Mouse (Mus musculus) cerebellum, postnatal 36 days (tissue): Measurements from ENCODE around the gene Tymp.
A peak's percentile ranks its signal among the peaks of the same experiment; 100 is the strongest.

Experiments used
- DNase-seq, 2 experiments: peaks; one replicate each; pipeline ENCODE4 v3.0.0; 2021 to 2022; ENCODE audit warnings: mixed read lengths in 2 of 2

Tymp gene

DNA sequence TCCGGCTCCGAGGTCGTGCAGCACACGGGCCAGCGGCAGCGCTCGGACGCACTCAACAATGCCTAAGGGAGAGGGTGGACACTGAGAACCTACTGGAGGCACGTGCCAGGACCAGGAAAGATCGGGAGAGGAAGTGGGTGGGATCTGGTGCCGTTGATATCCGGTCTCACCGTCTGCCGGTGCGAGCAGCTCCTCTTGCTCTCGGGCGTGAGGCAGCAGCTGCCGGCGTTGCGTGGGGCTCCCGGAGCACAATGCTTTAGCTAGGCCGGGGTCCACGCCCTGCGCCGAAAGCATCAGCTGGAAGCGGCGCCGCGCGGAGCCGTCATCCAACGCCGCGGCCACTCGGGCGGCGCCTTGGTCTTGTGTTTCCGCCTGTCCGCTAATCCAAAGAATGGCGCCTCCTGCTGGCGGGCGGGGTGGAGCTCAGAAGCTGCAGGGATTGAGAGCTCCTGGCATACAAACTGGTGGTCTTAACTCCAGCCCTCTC lies 3.0 kb downstream of the Tymp start, which contains the start of gene Sco2:
Gene Sco2, minus strand, starts transcription at position 85 of the 487 bp plus-strand sequence.
- DNase-seq = peak; percentile 96 to 98

DNA sequence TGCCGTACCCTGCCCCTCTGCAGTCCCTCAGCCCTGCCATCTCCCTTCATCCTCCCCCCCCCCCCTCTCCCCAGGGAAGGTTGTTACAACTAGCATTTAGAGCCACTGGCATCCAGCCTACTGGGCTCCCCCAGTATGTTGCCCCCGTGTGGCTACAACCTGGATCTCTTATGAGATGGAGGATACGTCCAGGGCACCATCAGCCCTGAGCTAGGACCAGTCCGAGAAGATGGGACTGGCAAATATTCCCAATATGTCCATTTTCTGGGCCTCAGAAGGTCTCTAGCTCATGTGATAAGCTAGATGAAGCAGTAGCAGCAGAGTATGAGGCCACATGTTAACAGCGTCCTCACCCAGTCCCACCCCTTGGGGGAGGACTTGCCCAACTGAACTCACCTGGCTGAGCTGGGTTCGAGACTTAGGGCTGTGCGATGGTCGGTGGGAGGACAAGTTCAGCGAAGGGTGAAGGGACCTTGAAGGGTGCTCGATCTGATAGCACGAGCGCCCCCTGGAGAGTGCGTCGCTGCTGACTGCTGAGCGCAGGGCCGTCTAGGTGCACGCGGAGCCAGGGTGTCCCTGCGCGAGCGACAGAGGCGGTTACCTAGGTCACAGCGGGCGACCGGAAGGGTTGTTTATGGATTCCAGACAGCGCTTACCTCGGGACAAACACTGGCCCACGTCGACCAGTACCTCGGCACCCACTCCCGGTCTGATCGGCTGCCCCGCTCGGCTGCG lies 3.6 kb downstream of the Tymp start:
- DNase-seq = peak; percentile 79 to 83

DNA sequence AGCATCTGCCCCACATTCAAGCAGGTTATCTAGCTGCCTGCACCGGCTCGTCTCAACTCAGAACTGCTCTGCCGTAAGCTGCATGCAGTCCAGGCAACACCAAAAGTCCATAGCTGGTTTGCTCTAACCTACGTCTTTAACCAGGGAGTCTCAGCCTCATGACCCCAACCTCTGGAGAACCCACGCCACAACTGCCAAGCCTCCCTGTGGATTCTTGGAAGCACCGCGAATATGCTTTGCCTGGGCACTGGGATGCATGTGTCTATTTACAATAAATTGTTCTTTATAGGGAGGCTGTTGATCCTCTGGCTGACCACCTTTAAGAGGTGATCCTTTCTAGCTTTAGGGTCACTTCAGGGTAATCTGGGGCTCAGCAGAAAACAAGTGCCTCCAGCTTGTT lies 4.3 kb downstream of the Tymp start:
- DNase-seq = peak in 1 of 2 experiments; percentile 8

DNA sequence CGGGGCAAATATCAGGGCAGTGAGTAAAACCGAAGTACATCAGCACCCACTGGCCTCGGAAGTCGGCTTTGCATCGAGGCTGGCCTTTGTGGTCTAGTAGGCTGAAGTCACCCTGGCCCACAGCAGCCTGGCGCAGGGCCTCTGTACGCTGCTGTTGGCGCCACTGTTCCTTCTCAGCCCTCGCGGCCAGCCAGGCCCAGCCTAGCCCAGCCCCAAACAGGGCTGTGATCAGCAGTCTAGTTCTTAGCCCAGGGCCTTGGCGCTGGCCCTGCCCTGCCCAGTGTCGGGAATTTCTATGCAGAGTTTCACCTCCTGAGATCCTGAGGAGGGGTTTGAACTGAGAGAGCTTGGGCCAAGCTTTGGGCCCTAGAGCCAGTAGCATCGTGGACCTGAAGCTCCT lies 4.8 kb downstream of the Tymp start:
- DNase-seq = peak in 1 of 2 experiments; percentile 12

DNA sequence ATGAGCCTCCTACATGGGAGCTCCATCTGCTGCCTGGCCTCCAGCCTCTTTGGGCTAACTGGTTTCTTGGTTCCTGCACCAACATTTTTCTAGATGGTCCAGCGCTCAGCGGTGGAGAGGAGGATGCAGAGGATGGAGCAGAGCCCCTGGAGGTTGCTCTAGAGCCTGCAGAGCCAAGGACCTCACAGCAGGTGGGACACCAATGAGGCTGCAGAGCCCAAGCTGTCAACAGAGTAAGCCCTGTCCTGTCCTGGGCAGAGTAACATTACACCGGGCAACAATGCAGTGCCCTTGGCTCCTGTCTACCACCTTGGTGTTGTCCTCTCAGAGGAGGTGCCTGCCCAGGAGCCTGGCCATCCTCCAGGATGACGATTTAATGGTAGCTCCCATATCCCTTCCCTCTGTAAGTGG lies 11.7 kb downstream of the Tymp start:
- peak; percentile 88 to 90 for DNase-seq

DNA sequence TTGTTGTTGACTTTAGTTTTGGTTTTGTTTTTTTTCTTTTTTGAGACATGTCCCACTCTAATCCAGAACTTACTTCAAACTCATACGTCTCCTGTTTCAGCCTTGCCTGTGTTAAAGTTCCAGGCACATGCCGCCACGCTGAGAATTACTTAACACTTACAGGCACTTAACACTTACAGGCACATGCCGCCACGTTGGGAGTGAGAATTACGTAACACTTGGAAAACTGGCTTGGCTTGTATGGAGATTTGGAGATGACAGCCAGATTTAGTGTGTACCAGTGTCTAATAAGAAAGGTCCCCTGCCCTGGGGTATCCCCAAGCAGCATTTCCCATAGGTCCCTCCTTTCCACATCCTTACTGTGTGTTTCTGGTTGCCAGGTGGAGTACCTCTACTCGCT lies 13.8 kb downstream of the Tymp start:
- no peak for DNase-seq

DNA sequence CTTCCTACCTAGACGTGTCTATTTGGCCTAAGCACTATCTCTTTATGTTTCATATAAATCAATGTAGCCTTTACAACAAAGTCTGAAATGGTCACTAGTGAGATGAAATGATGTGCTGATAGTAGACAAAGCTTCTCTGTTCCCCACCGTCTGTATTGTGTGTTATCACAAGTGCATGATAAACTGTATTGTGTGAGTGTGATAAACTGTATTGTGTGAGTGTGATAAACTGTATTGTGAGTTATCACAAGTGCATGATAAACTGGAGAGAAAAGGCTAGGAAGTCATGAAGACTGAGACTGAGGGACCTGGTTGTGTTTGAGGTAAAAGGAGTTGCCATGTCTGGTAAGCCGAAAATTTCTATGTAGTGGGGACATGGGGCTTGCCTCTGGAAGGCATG lies 18.1 kb downstream of the Tymp start:
- no peak for DNase-seq

DNA sequence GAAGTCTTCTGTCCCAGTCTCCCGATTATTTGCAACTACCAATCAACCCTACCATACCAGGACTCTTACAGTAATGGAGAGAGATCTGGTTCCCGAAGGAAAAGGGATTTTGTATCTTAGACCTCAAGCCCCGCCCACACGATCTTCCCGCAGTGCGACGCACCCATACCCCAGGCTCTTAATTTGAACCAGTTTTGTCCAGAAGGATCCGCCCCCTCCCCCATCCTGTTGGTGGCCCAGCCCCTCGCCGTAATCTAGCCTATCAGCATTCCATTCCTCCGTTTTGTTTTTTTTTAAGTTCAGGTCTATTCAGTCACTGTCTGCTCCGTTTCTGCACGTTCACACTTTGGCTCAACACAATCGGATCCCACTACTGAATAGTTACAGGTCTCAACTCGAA lies 20.5 kb downstream of the Tymp start:
- no peak for DNase-seq

DNA sequence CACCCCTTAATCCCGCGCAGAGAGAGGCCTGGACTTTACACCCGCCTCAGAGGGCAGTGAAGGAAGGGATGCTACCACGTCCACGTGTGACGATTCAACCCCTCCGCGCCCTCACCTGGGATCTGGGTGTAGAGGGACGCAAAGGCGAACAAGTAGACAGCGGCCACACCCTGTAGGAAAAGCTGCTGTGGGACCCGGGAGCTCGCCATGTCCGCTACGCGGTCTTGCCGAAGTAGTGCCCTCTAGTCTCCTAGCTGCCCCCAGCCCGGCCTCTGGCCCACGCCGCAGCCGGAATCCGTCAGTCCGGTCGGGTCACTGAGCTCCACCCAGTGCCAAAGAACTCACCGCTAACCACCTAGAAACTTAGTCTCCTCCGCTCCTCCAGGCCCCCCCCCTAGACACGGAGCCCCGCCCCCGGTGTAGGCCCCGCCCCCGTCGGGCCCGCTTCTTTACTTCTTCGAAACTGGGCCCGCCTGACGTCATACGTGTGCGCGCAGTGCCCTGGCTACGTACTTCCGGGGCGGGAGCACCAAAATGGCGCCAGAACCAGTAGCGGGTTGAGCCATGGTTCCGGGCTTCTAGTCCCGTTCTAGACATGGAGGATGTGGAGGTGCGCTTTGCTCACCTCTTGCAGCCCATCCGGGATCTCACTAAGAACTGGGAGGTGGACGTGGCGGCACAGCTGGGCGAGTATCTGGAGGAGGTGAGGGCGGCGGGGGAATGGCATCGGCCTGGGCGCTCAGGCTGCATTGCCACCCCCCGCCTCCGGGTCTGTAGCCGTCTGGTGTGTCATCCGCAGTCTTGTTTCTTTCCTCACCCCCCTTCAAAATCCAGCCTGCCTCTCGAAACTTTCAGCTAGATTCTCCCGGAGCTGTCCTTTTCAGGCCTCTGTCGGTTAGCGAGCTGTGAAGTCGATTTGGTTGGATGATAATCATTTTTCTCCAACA lies 21.3 kb downstream of the Tymp start, which contains the start of the genes Lmf2 and Ncaph2:
Gene Lmf2, minus strand, starts transcription at position 419 of the 947 bp plus-strand sequence.
Gene Ncaph2, plus strand, starts transcription at position 479 of the 947 bp plus-strand sequence.
- DNase-seq = peak; percentile 95

DNA sequence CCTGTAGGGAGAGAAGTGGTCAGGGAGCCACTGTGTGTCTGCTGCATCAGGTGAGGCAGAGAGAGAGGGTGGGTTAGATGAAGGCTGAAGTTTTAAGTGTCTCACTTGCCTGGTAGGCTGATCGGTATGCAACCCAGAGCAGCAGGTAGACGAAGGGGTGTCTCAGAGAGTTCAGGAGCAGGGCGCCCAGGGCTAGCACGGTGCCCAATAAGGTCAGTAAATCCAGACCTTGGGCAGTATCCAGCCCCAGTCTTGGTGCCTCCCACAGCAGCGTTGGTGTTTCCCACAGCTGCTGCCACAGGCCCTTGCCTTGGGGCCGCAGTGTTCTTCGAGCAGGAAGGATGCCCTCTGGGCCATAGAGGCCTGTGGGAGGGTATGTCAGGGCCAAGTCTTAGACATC lies 22.4 kb downstream of the Tymp start:
- no peak for DNase-seq

DNA sequence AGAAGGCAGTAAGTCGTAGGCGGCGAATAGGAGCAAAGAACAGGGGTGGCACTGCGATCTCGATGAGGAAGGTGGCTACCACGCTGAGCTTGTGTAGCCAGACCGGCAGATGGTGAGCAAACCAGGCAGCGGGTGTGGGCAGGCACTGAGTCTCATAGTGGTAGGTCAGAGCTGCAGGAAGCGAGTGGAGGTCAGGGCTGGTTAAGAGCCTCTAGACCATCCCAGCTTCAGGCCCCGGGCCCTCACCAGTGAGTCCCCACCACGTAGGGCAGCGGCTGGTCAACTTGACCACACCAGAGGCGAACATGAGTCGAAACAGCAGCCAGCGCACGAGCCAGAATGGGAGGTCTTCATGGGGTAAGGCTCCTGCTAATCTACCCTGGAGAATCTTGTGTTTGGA lies 23.0 kb downstream of the Tymp start:
- no peak for DNase-seq

DNA sequence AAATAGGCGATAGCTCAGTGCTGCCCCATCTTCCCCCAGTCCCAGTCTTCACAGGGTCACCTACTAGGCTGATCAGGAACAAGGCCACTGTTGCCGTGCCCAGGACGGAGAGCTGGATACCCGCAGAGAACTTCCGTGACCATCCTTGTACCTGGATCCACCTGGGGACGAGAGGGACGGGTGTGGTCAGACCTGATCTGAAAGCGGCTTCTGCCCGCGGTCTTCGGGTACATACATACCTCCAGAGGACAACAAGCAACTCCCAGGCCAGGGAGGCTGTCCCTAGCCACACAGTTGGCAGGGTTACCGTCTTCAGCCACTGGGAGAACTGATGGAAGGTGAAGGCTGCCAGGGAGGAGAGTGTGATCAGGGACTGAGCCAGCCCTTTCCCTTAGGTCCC lies 24.0 kb downstream of the Tymp start:
- DNase-seq = no peak

DNA sequence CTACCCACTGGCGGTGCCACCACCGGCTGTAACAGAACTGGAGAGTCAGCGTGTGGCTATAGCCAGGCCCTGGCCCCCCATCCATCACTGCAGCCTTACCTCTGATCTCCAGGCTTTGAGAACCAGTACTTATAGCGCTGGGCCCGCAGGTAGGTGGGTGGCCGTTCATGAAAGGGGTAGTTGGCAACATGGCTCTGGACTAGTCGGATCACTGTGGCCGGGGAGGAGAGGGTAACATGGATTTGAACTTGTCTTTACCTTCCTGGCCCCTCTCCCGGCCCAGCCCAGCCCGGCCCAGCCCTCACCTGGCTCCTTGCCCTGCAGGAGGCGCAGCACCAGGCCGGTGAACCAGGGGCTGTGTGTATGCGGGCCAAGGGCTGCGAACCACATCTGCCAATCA lies 24.8 kb downstream of the Tymp start:
- DNase-seq = no peak

DNA sequence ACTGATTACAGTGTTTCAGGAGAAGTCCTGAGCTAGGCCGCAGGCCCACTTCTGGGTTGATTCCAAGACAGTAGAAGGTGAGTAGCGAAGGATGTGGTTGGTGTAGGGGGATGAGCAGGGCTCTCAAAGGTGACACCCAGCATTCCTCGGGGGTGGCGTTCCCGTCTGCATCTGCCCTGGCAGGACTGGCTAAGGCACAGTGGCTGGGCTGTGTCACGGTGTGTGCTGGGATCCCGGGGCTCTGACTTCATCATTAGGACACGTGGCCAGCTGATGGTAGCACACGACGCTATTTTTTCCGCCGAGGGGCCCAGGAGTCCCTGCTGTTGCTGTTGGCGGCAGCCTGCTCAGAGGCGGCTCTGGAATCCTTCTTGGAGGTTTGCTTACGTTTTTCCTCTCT lies 25.5 kb downstream of the Tymp start:
- no peak for DNase-seq

DNA sequence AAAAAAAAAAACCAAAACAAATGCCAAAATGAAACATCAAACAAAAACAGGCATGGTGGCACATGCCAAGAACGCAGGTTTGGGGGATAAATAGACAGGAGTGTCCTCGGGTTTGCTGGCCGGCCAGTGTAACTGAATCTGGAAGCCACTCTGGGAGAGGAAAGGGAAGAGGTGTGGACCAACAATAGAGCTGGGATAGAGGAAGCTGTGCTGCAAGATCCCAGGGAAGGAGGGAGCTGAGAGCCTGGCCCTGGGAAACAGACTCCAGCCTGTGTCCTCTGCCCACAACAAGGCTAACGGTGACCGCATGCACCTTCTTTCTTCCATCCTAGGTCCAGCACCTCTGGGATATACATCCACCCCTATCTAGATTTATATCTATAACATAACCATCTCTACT lies 26.4 kb downstream of the Tymp start:
- no peak for DNase-seq

DNA sequence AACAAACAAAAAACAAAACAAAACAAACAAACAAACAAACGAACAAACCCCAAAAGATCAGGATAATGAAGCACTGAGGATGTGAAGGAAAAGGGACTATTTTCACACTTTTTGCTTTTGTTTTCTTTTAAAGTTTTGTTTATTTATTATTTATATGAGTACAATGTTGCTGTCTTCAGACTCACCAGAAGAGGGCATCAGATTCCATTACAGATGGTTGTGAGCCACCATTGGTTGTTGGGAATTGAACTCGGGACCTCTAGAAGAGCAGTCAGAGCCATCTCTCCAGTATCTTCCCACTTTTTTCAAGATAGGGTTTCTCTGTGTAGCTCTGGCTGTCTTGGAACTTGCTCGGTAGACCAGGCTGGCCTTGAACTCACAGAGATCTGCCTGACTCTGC lies 33.5 kb downstream of the Tymp start:
- no peak for DNase-seq

DNA sequence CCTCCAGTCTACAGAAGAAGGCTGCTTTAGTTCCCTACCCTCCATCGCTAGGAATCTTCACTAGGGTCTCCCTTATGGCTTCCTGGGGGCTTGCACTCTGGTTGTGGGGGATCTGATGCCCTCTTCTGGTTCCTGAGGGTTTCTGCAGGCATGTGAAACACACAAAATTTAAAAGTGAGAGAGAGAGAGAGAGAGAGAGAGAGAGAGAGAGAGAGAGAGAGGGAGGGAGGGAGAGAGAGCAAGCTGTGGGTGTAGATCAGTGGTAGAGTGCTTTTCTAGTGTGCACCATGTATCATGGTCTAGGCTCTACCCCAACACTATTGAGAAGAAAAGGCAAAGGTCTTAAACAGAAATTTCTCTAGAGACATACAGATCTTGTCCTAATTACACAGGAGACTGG lies 35.2 kb downstream of the Tymp start:
- DNase-seq = no peak

DNA sequence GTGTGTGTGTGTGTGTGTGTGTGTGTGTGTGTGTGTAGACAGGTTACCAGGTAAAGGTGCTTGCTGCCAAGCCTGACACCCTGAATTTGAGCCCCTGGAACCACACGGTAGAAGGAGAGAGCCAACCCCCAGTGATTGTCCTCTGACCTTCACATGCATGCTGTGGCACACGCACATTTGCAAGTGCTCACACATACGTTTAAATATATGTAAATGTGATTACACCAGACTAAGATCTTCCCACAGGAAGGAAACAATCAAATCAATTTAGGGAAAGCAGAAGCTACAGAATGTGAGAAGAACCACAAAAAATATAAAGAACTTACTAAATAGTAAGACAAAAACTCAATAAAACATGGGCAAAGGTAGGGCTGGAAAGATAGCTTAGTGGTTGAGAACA lies 36.7 kb downstream of the Tymp start:
- DNase-seq = no peak

DNA sequence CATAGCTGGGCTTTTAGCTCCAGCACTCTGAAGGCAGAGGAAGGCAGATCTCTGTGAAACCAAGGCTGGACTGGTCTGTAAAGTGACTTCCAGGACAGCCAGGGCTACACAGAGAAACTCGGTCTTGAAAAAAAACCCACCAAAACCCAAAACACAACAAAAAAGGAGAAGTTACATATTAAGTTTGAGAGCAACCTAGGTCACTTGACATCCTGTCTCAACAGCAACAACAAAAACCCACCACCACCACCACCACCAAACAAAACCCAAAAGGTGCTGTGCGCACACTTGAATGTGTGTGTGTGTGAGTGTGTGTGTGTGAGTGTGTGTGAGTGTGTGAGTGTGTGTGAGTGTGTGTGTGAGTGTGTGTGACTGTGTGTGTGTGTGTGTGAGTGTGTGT lies 37.1 kb downstream of the Tymp start:
- DNase-seq = no peak

DNA sequence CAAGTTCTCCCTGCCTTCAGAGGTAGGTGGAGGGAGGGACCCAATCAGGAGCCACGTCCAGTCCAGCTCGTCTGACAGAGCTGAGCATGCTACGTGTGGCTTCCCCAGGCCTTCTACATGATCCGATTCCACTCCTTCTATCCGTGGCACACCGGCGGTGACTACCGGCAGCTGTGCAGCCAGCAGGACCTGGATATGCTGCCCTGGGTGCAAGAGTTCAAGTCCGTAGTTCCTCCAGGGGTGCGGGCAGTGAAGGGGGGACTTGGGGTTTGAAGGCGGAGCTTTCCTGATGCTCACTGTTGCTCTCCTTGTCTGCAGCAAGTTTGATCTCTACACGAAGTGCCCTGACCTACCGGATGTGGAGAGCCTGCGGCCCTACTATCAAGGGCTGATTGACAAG lies 40.4 kb downstream of the Tymp start:
- DNase-seq = no peak

DNA sequence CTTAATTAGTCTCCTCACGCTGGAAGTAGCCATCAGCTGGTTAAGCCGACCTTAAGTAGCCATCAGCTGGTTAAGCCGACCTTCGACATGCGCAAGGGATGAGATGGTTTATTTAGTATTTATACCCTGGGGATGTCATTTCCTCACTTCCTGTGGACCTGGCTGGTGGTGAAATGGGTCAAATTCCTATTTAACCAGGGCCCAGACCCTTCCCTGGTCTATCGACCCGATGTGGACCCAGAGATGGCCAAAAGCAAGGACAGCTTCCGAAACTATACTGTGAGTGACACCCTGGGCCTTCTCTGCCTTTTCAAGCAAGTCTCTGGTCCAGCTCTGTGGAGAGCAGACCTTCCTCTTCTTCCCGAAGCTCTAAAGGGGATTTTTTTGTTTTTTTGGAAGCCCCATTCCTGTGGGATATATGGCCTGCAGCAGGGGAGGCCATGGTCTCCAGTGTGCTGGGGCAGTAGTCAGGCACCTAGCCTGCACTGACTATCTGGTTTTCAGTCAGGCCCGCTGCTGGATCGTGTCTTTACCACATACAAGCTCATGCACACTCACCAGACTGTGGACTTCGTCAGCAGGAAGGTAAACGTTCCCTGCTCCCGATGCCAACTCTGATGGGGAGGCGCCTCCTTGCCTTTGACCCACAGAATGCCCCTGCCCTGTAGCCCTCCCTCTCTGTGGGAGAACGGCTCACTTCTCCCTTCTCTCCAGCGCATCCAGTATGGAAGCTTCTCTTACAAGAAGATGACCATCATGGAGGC lies 41.9 kb downstream of the Tymp start:
- no peak for DNase-seq

DNA sequence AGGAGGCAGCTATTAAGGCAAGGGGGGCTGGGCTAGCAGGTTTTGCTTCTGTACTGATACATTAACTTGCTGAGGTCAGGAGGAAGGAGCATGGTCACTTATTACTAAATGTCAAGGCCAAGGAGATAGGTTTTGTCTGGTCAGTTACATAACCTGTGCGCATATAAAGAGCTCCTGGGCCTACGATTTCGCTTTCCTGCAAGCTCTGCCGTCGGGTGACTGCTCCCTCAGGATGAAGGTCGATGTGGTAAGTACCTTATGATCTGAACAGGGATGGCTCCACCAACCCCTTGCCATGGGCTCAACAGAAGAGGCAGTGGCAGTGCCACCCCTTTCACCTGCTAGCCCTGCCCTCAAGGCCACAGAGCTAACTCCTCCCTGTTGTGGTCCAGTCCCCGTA lies 42.6 kb downstream of the Tymp start, which contains the start of gene Miox:
Gene Miox, plus strand, starts transcription at position 128 of the 400 bp plus-strand sequence.
- no peak for DNase-seq

DNA sequence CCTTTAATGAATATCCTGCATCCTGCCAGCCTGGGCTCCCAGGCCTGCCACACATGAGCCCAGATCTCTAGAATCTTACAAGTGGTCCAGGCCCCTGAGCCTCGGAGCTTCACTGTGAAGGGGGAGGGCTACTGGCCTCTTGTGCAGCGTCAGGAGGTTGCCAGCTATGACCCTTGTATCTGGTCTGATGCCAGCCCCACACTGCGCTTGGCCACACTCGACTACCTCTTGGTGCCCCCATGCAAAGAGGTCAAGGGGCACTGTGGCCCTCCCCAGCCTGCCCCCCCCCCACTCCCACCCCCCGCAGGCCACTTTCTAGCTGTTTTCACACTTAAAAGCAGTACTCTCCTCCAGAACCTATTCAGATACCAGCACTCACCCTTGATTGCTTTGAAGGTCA lies 50.4 kb downstream of the Tymp start:
- no peak for DNase-seq
